Mouse (Mus musculus) CD4-positive, CD25-positive, alpha-beta regulatory T cell, adult 9 weeks (primary cell): ENCODE data around the gene Gm12569. TPM values are rescaled to one million over a fixed set of nuclear protein-coding genes. Genes with fewer than 3 reads are reported as not detected.

Experiments
- polyA plus RNA-seq: library from polyadenylated mRNA; unstranded; fragments of 100-300 nt; shearing (Covaris generic); gene quantifications from one replicate; pipeline ENCODE4 v1.2.1, GENCODE M21; 2017

Gene Gm12569
- polyA plus RNA-seq, result not detected

DNA sequence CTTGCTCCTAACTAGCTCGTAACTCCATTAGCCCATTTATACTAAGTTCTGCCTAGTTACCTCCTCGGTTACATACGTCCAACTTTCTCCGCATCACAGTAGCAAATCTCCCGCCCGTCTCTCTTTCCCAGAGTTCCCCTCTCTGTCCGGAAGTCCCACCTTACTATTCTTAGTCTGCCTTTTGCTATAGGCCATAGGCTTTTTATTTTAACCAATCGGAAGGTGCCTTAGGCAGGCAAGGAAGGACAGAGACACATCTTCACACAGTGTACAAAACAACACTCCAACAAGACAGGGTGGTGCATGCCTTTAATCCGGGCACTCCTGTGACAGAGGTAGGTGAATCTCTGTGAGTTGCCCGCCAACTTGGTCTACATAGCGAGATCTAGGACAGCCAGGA is at the start of gene Gm12569:
Gene Gm12569, plus strand, starts transcription at position 166 of the 400 bp plus-strand sequence.

DNA sequence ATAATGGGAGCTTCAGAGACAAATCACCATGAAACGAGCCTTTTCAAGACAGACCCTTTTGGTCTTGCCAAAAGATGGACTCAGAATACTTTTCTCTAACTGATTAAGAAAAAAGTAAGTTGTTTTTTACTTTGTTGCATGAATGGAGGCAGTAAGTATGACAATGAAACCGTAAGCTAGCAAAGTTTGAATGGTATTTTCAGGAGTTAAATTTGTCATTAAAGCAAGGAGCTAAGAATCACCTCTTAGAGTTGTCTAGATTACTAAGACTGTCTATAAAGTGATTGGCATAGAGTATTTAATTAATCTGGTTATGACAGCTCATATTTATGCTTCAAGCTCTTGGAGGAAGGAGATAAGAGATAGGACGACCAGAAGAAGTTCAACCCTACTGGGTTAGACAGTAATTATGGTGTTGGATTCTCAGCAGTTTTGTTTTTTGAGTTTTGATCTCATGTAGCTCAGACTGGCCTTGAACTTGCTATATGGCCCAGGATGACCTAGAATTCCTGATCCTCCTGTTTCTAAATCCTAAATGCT is 41.5 kb downstream of the Gm12569 start, which contains the start of gene Clk4:
Gene Clk4, plus strand, starts transcription at position 51 of the 540 bp plus-strand sequence.

DNA sequence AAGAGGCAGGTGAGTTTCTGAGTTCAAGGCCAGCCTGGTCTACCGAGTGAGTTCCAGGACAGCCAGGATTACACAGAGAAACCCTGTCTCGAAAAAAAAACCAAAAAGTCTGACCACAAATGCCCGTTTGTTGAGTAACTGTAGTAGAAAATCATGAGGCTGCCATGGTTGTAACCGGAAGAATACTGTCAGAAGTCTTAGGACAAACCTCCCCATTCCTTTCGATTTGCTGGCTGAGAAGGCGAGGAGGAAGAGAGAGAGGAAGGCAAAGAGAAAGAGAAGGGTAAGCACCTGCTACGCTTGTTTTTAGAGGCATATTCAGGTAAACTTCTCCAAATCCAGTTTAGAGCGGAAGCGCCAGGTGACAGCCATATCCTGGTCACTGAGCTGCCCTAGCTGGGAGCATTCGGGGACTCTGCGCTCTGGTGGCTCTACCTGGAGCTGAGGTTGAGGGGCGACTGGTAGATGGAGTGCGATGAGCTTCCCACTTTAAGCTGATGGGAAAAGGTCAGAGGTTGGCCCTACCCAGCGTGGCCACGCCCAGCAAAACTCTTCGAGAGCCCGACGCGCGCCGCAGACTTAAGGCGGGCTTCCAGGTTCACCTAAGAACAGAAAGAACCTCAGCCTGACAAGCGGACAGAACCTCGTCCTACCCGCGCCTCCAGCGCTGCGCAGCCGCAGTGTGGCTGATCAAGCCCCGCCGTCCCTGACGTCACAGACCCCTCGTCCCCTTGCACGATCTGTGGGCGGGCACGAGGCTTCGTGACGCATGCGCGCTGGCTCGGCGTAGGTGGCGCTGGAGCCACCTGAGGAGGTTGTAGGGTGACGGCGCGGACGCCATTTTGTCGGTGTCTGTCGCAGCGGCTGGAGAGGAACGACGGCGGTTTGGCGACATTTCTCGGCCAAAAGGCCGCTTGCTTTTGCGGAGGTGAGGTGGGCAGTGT is 42.3 kb downstream of the Gm12569 start, which contains the start of gene BC049762:
Gene BC049762, minus strand, starts transcription at position 705 of the 944 bp plus-strand sequence.

Other genes with a start within 250 kb of the Gm12569 start
- gene Olfr1377, start 238.5 kb upstream of the Gm12569 start, polyA plus RNA-seq, result not detected
- gene Olfr51, start 216.9 kb upstream of the Gm12569 start, polyA plus RNA-seq, result not detected
- gene Olfr54, start 206.2 kb upstream of the Gm12569 start, polyA plus RNA-seq, result not detected
- not detected for gene Olfr1375, start 172.4 kb upstream of the Gm12569 start, polyA plus RNA-seq
- gene Zfp354a, start 161.2 kb upstream of the Gm12569 start, polyA plus RNA-seq, result not detected
- 261 TPM for gene Clk4, start 41.3 kb downstream of the Gm12569 start, polyA plus RNA-seq
- not detected for gene BC049762, start 42.6 kb downstream of the Gm12569 start, polyA plus RNA-seq
- gene Col23a1, start 69.4 kb downstream of the Gm12569 start, polyA plus RNA-seq, result 0.60 TPM